Mouse (Mus musculus) c-Kit-positive CD71-negative TER-119-negative erythroid progenitor cells, embryonic 14.5 days (primary cell): ENCODE measurements around the gene Ppp2r5b.

Experiments
- DNase-seq: peaks from one replicate; pipeline ENCODE4 v3.0.0-alpha.2; 2013; ENCODE audit warnings: low read depth

Ppp2r5b gene

DNA sequence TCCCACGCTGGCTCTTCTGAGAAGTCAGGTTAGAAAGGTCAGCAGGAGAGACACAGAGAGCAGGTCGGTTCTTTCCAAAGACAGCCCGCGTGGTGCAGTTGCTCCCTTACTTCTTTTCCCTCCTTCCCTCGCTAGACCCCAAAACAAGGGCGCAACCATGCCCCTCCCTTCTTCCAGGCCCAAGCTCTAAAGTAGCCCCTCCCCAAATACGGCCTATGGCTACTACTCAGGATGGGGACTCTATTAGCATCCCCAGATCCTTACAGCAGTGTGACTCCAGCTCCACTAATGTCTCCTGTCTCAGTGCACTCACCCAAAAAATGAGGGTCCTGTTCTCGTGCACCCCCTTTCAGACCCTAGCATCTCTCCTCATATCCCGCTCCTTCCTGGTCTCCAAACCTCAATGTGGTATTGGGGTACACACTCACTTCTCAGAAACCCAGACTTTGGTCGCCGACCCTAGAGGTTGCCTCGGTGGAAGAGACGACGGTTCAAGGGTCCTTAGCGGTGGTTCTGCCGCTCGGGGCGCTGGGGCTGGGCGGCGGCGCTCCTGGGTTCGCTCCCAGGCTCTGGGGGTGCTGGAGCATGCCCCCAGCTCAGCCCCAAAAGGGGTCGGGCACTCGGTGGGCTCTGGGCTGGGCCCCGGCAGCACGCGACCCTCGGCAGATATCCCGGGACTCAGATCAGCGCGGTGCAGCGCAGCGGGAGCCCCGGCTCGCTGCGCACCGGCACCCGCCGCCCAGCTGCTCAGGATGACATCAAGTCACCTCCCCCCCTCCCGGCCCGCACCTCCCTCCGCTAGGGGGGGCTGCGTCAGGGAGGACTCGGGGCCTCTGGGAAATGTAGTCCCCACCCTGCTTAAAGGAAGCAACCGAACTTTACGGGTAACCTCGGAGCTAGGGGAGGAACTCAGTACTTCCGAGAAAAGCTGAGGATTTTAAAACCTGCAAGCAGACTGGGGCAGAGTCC lies at the start of gene Ppp2r5b:
TSS of gene Ppp2r5b (minus strand) at position 789 of the 969 bp plus-strand sequence.
- DNase-seq: peak; percentile 90

DNA sequence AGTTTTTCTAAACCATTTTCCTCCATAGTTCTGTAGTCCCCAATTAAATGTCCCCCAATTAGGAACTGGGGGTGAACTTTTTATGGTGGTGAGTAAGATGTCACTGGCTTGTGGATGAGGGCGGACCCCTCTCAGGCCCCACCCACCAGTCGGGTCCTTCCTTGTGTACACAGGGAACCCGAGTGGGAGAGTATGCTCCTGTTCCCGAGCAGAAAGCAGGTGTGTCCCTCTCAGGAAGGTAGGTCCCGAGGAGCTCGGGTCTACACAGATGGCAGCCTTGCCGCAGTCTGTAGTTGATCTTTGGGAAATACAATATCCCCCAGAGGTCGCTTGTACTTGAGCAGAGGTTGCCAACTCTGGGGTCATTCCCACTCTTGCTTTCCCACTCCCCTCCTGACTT lies 49.6 kb upstream of the Ppp2r5b start:
- no peak for DNase-seq

DNA sequence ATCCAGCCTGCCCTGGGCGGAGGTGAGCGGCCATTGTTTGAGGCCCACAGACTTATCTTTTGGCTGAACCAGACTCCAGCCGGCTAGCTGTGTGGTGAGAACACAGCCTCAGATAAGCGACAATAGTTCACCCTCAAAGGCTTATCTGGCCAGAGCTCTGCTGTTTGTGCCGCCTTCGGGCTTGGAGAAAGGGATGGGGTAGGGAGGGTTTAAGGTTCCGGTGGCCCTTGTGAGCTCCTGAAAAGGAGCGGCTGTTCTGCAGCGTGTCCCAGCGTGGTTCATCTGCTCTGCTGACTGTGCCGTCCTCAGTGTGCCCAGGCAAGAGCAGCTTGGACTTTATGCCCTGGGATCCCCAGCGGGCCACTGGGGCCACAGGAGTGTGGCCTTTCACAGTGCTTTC lies 48.8 kb upstream of the Ppp2r5b start:
- no peak for DNase-seq

- no peak for DNase-seq
Observed at GRCm38 (mm10) chr19:6283001-6283400, 47.3 kb upstream of the Ppp2r5b start.

GRCm38 (mm10) chr19:6281122-6282020 lies 45.7 kb upstream of the Ppp2r5b start:
- DNase-seq: no peak

DNA sequence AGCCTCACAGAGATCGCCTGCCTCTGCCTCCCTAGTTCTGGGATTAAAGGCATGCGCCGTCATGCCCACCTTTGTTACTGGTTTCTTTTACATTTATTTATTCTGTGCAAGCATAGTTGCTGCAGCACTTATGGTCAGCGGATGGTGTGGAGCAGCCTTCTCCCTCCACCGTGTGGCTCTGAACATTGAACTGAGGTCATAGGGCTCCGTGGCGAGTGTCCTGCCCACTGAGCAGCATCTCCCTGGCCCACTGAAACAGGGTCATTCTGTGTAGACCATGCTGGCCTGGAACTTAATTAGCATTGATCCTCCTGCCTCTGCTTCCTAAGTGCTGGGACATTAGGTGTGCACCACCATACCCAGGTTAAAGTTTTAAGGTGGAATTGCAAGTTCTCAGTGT lies 44.9 kb upstream of the Ppp2r5b start:
- DNase-seq: no peak

- DNase-seq: no peak
Observed at GRCm38 (mm10) chr19:6279481-6280144, 43.9 kb upstream of the Ppp2r5b start.

DNA sequence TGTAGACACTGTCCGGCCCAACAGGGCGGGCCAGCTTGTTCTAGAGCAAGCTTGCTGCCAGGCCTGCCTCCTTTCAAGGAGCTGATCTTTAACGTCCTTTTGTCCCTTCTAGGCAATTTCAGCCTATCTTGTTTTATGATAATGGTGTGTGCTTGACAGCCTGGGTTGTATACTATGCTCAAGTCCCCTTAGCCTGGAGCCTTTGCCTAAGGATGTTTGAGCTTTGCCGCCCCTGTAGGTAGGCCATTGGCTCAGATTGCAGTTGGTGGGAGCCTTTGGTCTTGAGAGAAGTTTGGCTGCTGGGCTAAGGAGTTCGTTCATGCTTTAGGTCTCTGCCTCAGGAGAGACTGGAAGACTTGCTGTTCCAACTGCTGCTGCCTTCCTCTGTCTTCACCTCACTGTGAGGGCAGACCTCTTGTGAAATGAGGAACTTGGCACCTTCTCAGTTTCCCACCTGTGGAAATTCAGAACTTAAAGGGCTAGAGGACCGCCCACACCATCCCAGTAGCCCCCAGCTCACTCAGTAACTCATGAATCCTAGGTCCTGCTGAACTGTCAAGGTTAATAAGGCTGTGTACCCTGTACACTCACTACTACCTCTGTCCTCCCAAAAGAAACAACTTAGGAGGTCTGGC lies 42.9 kb upstream of the Ppp2r5b start:
- DNase-seq: no peak

- DNase-seq: no peak
Observed at GRCm38 (mm10) chr19:6277661-6278438, 42.2 kb upstream of the Ppp2r5b start.

DNA sequence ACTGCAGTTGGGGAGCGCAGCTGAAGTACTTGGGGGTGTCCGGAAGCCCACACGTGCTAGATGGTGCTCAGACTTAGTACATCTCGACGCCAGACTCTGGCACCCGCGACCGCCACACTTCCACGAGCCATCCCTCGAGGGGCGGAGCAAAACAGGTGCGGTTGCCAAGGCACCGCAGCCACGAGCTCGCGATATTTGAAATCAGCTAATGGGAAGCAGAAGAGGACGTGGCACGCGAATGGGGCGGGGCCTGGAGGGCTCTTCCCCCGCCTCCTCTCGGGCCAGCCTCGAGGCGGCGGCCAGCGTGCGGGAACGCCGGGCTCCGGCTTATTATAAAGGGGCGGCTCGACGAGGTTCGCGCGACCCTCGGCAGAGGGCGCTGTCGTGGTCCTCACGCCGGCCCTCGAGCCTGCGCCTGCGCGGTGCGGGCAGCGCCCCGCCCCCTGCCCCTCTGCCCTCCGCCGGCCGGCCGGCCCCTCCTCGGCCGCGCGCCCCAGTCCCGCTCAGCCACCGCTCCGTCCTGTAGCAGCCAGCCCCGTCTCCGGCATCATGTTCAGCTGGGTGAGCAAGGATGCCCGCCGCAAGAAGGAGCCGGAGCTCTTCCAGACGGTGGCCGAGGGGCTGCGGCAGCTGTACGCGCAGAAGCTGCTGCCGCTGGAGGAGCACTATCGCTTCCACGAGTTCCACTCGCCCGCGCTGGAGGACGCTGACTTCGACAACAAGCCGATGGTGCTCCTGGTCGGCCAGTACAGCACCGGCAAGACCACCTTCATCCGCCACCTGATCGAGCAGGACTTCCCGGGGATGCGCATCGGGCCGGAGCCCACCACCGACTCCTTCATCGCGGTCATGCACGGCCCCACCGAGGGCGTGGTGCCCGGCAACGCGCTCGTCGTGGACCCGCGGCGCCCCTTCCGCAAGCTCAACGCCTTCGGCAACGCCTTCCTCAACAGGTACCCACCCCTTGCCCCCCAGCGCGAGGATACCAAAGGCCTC lies 41.1 kb upstream of the Ppp2r5b start, which contains the start of gene Ehd1:
TSS of gene Ehd1 (plus strand) at position 300 of the 996 bp plus-strand sequence.
- peak; percentile 95 for DNase-seq

GRCm38 (mm10) chr19:6275740-6276389 lies 40.2 kb upstream of the Ppp2r5b start:
- DNase-seq: no peak

GRCm38 (mm10) chr19:6273998-6274608 lies 38.4 kb upstream of the Ppp2r5b start:
- DNase-seq: no peak

- DNase-seq: no peak
Observed at GRCm38 (mm10) chr19:6273592-6273991, 37.9 kb upstream of the Ppp2r5b start.

GRCm38 (mm10) chr19:6272738-6273137 lies 37.1 kb upstream of the Ppp2r5b start:
- no peak for DNase-seq

- DNase-seq: no peak
Observed at GRCm38 (mm10) chr19:6272053-6272452, 36.4 kb upstream of the Ppp2r5b start.

DNA sequence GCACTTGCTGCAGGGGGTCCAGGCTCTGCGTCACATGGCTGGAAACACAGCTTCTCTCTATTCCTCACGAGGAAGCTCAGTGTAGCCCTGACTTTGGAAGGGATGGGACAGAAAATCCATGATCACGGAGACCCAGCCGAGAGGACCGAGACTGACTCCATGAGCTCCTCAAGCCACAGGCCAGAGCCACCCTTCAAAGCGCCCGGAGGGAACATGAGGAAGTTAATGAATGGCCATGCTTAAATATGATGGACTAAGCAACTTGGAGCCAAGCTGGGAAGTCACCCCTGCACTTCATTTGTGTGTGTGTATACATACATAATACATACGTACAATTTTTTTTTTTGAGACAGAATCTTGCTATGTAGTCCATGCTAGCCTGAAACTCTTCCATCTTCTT lies 35.5 kb upstream of the Ppp2r5b start:
- DNase-seq: no peak

DNA sequence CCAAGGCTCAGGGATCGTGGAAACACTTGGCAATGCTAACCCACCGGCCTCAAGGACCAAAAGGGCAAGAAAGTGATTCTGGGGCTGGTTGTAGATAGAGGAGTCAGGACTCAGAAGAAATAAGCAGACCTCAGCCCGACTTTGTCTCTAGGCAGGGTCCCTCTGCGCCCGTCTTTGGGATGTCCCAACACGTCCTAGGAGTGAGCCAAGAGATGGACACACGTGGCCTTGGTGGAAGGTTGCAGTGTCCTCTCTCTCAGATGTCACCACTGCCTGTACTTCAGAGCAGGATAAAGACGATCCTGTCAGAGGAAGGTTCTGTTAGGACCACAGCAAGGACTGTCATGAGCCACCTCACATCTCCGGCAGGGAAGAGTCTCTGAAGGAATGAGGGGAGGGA lies 35.0 kb upstream of the Ppp2r5b start:
- no peak for DNase-seq

DNA sequence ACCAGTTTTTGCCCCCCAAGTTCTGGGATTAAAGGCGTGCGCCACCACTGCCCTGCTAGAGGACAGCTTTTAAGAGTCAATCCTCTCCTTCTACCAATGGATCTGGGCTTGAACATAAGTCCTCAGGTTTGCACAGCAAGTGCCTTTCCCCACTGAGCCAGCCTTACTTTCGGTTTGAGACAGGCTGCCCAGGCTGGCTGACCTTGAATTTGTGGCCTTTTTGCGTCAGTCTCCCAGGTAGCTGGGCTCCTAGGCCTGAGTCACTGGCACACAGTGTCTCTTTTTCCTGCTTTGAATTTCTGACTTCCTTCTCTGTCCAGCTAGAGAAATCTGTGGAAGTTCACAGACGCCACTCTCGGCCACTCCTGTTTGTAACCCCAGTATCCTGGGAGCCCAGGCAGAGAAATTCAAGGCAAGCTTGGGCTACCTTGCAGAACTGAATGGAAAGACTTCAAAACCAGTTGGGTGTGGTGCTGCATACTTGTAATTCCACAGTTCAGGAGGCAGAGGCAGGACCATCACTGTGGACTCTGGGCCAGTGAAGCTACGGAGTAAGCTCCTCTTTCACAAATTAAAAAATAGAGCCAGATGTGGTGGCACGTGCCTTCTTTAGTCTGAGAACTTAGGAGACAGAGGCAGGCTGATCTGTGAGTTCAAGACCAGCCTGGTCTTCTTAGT lies 34.3 kb upstream of the Ppp2r5b start:
- DNase-seq: no peak
